ENCODE assay signal across 16 mouse cellular contexts in the genomic region with DNA sequence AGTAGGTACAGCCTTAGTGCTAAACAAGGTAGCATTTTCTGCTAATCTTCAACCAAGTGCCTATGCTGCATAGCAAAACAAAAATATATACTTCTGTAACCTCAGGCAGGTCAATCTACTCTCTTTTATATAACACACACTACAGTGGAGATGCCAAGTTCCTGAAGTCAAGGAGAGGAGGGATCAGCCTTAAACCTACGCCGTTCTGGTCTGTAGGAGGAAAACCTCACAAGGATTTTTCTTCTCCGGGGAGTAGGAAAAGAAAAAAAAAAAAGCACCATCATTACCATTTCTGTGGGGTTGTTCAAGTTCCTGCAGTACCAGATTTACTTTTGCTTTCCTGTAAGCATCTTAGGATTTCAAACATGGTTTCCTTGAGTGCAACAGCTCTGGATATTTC.
"Had no signal": no experiment of that assay in that cellular context is flagged by ENCODE, and none has a peak within 500 bp of the region (broad histone marks: within the 10 kb centered on the region; RNA-seq: fewer than 3 reads in every experiment).

No protein-coding gene starts in this region.

- ATAC-seq: hindbrain, embryonic 16.5 days; inflammation-experienced regulatory T-cells, adult 6 months; intestine, embryonic 15.5 days; intestine, postnatal 0 days; liver, embryonic 12.5 days had no signal

- DNase-seq: gastrocnemius, postnatal 14 days; gastrocnemius, postnatal 36 days; heart, adult 11 months; heart, adult 2 months; heart, postnatal 4 days; kidney, adult 18-20 months; kidney, adult 8-10 months; kidney, postnatal 10 days; kidney, postnatal 25 days; kidney, postnatal 4 days; layer of hippocampus, postnatal 36 days had no signal
